Mouse (Mus musculus) right cerebral cortex, postnatal 36 days (tissue): ENCODE results near the gene Trub1.
A peak's percentile ranks its signal among the peaks of the same experiment; 100 is the strongest.

ENCODE experiments used
- DNase-seq, 2 experiments: peaks; one replicate each; pipeline ENCODE4 v3.0.0; 2022; ENCODE audit warnings: low spot score in 2 of 2, mixed read lengths in 1 of 2

The Trub1 gene

GRCm38 (mm10) chr19:57441501-57441900, 11.2 kb upstream of the Trub1 start:
- DNase-seq = no peak

DNA sequence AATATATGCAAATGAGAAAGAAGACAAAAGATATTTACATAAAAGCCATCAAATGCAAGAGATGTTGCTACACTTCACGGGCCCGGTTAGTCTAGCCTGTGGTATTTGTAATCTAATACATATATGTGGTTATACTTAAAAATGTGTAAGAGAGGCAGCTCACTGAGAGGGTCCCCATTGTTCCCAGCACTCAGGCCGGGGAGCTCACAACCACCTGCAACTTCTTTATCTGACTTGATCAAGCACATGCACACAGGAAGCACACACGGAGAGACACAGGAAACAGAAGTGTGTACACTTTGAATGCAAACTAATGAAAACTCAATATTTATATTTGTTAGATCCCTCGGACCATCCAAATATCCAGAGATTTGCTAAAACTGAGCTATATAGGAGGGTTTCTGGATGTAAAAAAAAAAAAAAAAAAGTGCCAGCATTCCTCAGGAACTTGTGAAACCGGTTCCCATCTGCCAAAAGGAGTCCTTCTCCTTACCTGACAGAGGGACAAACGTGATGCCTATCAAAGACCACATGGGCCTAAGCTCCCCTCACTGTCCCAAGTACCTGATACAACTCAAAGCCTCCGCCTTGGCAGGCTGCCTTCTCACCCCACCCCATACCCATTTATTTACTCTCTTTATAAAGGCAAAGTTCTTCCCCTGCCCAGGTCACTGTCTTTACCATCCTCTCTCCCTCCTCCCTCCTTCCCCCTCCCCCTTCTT, 9.6 kb upstream of the Trub1 start:
- DNase-seq = no peak

- peak; percentile 21 to 31 for DNase-seq
Observed at GRCm38 (mm10) chr19:57445049-57445448, 7.7 kb upstream of the Trub1 start.

DNA sequence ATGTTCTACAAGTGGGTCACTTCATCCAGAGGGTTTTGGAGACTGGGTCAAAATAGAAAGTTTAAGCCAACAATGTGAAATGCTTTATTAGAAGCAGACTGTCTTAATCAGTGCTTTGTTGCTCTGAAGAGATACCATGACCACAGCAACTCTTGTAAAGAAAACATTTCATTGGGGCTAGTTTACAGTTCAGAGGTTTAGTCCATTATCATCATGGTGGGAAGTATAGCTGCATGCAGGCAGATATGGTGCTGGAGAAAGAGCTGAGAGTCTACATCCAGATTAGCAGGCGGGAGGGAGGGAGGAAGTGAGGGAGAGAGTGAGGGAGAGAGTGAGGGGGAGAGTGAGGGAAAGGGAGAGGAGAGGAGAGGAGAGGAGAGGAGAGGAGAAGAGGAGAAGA, 1.9 kb upstream of the Trub1 start:
- no peak for DNase-seq

DNA sequence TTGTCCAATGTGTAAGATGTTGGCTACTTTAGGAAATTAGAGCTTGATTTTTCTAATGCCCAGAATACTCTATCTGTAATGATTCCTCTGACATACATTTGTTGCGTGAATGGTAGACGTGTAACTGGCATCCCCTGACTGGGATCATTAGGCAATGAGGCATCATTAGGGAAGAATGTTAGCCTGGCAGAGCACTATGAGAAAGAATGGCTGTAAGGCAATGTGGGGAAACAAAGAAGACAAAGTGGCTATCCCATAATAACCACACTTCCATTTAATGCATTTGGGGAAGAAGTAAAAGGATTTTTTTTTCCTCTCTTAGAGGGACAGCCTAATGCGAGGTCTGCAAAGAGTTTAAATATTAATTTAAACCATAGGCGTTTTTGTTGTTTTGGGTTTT, 950 bp upstream of the Trub1 start:
- no peak for DNase-seq

DNA sequence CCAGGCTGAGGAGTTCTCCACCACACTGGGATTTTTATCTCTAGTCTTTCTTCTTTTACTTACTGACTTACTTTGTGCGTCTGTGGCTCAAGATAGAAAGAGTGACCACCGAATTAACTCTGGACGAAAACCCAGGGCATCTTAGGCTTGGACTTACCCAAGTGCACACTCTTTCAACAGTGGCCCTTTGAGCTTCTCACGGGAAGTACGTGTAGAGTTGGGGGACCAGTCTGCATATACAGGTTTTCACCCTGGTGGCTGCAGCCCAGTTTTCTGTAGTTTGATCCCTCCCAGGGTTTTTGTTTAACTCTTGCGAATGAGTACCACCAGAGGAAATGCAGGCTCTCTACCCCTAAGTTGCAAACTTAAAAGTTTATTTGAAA, 497 bp downstream of the Trub1 start:
- no peak for DNase-seq

DNA sequence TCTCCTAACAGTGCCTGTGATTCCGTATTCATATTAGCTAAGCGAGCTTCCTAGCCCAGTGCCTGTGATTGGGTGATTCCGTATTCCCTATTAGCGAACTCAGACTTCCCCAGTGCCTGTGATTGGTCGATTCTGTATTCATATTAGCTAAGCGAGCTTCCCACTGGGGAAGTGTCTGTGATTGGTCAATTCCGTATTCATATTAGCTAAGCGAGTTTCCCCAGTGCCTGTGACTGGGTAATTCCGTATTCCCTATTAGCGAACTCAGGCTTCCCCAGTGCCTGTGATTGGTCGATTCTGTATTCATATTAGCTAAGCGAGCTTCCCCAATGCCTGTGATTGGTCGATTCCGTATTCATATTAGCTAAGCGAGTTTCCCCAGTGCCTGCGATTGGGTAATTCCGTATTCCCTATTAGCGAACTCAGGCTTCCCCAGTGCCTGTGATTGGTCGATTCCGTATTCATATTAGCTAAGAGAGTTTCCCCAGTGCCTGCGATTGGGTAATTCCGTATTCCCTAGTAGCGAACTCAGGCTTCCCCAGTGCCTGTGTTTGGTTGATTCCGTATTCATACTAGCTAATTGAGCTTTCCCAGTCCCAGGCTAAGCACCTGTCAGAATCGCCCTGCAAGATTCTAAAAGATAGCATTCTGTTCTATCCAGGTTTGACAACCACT, 2.7 kb downstream of the Trub1 start:
- DNase-seq = no peak

- no peak for DNase-seq
Observed at GRCm38 (mm10) chr19:57457075-57457474, 4.4 kb downstream of the Trub1 start.

DNA sequence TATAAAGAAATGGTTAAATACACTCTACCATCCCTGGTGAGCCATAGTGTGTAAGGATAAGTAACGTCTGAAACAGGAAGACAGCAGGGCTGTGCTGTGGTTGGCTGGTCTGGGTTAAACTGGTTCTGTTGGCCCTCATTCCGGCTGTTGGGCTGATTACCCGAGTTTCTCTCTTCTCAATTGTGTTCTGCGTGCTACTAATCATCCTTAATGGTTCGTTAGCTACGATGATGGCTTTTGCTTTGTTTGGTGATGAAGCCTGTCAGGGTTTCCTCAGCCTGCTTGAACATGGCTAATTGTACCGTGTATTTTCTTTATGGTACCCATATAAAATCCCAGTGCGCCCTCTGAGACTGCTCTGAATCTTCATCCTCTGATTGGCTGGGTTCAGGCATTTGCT, 11.0 kb downstream of the Trub1 start:
- no peak for DNase-seq

- DNase-seq = no peak
Observed at GRCm38 (mm10) chr19:57465742-57466141, 13.0 kb downstream of the Trub1 start.

- peak in 1 of 2 experiments; percentile 64 for DNase-seq
Observed at GRCm38 (mm10) chr19:57471033-57471432, 18.3 kb downstream of the Trub1 start.

DNA sequence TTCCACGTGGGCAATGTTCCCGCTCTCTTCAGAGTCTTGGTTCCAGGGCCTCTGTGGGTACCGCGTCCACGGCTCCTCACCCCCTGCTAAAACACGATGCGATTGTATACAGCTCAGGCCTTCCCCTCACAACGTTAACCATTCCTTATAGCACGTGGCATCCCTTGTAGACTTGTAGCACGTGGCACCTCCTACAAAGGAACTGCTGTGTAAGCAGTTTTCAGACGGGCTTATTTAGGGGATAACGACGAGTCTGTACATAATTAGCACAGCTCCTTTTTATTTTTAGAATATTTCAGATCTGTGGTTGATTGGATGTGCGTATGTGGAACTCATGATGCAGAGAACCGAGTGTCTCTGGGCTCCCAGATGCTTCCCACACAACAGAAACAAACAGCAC, 19.5 kb downstream of the Trub1 start:
- DNase-seq = no peak

DNA sequence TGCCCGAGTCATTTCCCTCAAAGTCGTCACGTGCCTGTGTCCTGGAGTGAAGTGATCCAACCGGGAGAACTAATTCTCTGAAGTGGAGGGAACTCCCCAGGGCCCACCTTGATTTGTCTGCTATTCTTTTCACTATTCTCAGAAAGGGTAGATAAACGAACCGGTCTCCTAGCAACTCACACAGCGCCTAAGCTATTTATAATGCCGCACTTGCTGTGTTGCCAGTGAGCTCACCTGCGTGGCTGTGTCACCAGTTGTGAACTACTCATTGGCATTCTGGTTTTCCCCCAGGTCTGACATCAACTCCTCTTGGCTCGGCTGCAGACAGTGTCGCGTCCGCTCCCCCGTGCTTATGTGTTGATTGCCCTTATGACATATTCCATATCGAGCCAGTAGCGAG, 20.6 kb downstream of the Trub1 start:
- DNase-seq = no peak

DNA sequence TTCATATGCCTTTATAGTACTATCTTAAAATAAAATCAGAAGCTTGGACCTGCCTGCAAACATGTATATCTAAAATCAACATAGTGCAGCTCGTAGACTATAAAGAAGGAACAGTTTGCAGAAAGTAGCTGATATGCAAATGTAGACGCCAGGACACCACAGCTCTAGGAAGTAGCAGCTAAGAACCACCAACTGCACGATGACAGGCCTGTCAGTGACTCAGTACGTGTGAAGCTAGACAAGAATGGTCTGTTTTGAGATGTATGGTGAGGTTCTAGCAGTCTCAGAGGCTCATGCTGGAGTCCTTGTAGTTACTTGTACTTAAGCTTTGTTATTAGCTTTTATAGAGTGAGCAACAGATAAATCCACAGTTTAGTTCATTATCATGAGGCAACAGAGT, 22.6 kb downstream of the Trub1 start:
- DNase-seq = peak in 1 of 2 experiments; percentile 42

DNA sequence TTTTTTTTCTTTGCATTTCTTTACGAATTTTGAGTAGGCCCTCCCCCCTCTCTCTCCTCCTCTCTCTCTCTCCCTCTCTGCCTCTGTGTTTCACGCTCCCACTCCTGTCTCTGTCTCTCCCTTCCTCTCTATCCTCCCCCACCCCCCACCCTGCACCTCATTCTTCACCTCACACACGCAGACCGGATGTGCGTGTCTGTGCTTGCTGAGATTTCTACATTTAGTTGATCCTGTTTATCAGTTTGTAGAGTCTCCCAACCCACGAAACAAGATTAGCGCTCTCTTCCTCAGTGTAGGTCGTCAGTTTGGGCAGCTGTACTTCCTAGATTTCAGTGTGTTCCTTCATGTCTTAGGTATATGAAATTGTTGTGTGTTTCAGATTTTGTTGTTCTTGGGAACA, 24.6 kb downstream of the Trub1 start:
- DNase-seq = no peak

DNA sequence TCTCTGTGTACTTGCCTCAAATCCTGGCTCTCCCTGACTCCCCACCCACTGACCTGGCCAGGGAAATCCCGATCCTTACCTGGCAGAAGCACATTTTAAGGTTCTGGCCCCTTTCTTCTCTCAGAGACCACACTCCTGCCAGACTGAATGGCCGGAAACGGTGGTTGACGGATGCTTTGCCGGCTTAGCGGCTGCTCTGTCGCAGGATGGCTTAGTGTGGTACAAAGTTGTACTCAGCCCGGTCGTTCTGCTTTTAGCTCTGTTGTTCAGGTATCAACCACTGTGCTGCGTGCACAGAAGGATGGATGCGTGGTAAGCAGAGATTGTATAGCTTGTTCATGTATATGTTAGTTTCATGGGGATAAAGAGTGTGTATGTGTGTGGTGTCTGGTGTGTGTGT, 25.3 kb downstream of the Trub1 start:
- no peak for DNase-seq

DNA sequence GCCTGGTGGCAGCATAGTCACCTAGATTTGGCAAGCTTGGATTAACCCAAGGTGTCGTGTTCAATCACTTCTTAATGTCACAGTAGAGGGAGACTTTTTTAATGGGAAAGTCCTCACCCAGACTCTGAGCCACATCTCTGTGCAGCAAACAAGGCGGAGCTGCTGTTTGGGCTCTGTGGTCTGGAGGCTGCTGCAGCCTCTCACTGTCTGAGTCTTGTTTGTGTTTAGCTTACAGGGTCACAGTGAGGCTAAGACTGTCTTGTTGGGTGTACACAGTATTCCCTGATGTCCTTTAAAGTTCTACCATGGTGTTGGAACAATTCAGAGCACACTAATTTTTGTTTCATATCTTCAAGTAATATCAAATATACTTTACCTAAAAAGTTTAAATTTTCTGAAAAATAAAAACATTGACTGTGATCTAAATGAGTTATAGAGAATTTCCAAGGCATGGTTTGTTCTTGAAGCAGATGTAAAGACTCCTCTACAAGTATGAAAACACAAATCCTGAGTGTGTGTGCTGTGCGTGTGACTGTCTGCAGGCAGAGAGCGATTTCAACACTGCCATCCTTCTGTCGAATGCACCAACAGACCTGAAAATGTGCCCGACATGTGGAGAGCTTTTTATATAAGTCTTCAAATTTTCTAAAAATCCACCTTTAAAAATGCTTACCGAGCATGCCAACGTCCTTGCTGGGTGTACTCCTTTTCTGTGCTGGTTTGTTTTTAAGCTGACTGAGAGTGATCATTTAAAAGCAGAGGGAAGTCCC, 27.4 kb downstream of the Trub1 start:
- no peak for DNase-seq

DNA sequence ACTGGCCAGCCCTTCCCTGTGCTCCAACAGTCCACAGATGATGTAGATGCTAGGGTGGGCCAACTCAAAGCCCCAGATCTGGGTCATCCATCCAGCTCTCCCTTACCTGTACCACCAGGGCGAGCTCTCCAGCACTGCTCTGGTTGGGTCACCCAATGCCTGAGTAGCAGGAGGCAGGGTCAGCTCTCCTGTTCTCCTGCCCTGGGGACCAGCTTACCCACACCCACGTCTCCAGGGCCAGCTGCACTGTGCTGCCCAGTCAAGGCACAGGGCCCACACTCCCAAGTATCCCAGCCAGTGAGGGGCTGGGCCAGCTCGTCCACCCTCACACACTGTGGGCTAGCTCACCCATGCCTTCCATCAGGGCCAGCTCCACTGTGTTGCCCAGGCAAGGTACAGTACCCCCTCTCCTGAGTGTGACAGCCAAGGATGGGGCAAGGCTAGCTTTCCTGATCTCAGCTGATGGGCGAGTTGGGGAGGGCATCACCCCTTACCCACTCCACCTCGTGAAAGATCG, 29.1 kb downstream of the Trub1 start:
- DNase-seq = no peak

GRCm38 (mm10) chr19:57482815-57483214, 30.1 kb downstream of the Trub1 start:
- no peak for DNase-seq

DNA sequence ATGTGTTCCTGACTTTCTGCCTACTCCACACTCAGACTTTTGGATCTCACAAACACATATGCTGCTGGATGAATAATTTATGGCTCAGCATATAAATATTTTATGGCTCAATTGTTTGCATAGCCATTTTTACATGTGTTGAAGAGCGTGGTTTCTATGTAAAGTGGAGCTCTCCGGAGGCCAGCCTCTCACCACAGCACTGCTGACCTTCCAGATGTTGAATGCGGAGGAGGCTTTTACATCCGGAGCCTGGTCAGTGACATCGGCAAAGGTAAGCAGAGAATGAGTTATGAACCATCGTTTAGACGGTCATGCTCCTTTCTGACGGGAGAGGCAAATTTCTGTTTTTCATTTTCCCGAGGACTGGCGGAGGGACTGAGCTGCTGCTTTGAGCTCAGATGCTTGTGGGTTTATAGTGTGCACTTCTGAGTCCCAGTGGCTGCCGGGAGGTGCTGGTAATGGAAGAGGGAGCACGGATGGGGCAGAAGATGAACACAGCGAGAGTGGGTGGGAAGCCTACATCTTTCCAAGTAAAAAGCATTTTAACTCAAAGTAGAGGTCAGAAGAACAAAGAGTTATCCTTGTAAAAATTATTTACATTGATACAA, 34.4 kb downstream of the Trub1 start:
- DNase-seq = no peak

DNA sequence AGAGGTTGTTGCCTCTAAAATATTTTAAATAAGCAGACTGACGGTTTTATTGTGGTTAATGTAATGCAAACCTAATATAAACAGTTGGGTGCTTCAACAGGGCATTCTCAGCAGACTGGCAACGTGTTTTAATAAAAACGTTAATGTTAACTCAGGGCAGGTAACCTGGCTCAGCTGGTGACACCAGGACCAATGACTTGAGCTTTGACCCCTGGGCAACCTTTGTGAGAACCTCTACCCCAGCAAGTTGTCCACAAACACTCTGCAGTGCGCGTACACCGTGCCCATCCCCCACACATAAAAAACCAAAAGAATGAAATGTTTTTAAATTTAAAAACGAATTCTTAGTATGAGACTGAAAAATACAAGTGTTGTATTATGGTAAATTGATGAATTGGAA, 36.8 kb downstream of the Trub1 start:
- DNase-seq = no peak

GRCm38 (mm10) chr19:57491030-57491429, 38.3 kb downstream of the Trub1 start:
- no peak for DNase-seq
